Mouse (Mus musculus) adrenal gland, adult (tissue): ENCODE data around the gene Manbal.

Source experiments
- DNase-seq, 2 experiments: peaks; one replicate each; pipeline ENCODE4 v3.0.0; 2022 to 2023; ENCODE audit warnings: low spot score in 1 of 2; ENCODE audit not compliant: inconsistent age in 2 of 2

Gene Manbal

GRCm38 (mm10) chr2:157411151-157411693 lies 43.8 kb downstream of the Manbal start:
- DNase-seq, result no peak

- no peak for DNase-seq
These were observed 45.1 kb downstream of the Manbal start for GRCm38 (mm10) chr2:157412497-157412896.

GRCm38 (mm10) chr2:157417229-157417628 lies 49.8 kb downstream of the Manbal start:
- peak in 1 of 2 experiments; percentile 15 for DNase-seq

GRCm38 (mm10) chr2:157418206-157418605 lies 50.8 kb downstream of the Manbal start, which contains the start of gene Src:
Gene Src (plus strand): TSS chr2:157418444.
- DNase-seq, result peak in 1 of 2 experiments; percentile 16

GRCm38 (mm10) chr2:157418609-157419071 lies 51.2 kb downstream of the Manbal start:
- no peak for DNase-seq

GRCm38 (mm10) chr2:157419506-157419905 lies 52.1 kb downstream of the Manbal start:
- peak in 1 of 2 experiments; percentile 29 for DNase-seq

GRCm38 (mm10) chr2:157420404-157420803 lies 53.0 kb downstream of the Manbal start:
- DNase-seq, result no peak

GRCm38 (mm10) chr2:157422062-157422655 lies 54.8 kb downstream of the Manbal start:
- no peak for DNase-seq

- peak in 1 of 2 experiments; percentile 69 for DNase-seq
These were observed 55.7 kb downstream of the Manbal start for GRCm38 (mm10) chr2:157422854-157423705.

GRCm38 (mm10) chr2:157423706-157424125 lies 56.3 kb downstream of the Manbal start:
- peak in 1 of 2 experiments; percentile 73 for DNase-seq

- DNase-seq, result peak; percentile 58 to 83
These were observed 56.9 kb downstream of the Manbal start for GRCm38 (mm10) chr2:157424126-157424903.

GRCm38 (mm10) chr2:157424904-157425642 lies 57.7 kb downstream of the Manbal start:
- DNase-seq, result no peak

- no peak for DNase-seq
These were observed 58.2 kb downstream of the Manbal start for GRCm38 (mm10) chr2:157425643-157425988.

- peak; percentile 48 to 76 for DNase-seq
These were observed 58.8 kb downstream of the Manbal start for GRCm38 (mm10) chr2:157426171-157426570.

- DNase-seq, result no peak
These were observed 59.8 kb downstream of the Manbal start for GRCm38 (mm10) chr2:157427164-157427563.

- DNase-seq, result no peak
These were observed 61.2 kb downstream of the Manbal start for GRCm38 (mm10) chr2:157428351-157429139.

GRCm38 (mm10) chr2:157429735-157430134 lies 62.3 kb downstream of the Manbal start:
- no peak for DNase-seq

- DNase-seq, result no peak
These were observed 63.5 kb downstream of the Manbal start for GRCm38 (mm10) chr2:157430667-157431429.

- DNase-seq, result no peak
These were observed 64.5 kb downstream of the Manbal start for GRCm38 (mm10) chr2:157431912-157432311.
